ENCODE assay signal across 10 mouse cellular contexts in genomic region chr3:135631096-135631457, GRCm38 (mm10).
A peak's percentile ranks its signal among the peaks of the same experiment; 100 is the strongest.
DNase-seq lines count a peak whose midpoint lies in the region; TF ChIP-seq lines count a peak whose summit lies in the region.
"Had no signal": no experiment of that assay in that cellular context is flagged by ENCODE, and none has a peak within 500 bp of the region (broad histone marks: within the 10 kb centered on the region; RNA-seq: fewer than 3 reads in every experiment).

No protein-coding gene starts in this region.

- no peak overlapping the region for H3K9ac ChIP-seq in ES-E14 (ENCODE audit: insufficient read depth, low read depth, low read length, poor library complexity, severe bottlenecking)

- H3K36me3 ChIP-seq in ES-E14 (ENCODE audit: control insufficient read depth, insufficient read depth, low read length, poor library complexity, severe bottlenecking): peaks cover 3% of the 10 kb centered on the region; the same call in 1 of the 2 replicates

- in situ Hi-C loops in ES-E14 (cut with MboI; ENCODE audit: low sequenced_read_pairs in 2 of 2, unreplicated experiment in 2 of 2): no loop called here

- DNase-seq in left cerebral cortex, postnatal 25 days (ENCODE audit: low spot score in 2 of 2): peak; percentile 13 to 31
- DNase-seq in left cerebral cortex, postnatal 36 days (ENCODE audit: low spot score in 2 of 2): no peak
- peak; percentile 33 for DNase-seq in ES-E14 (ENCODE audit: low read depth, low spot score)
- peak; percentile 37 for DNase-seq in cerebellum, adult 11-12 months
- peak; percentile 7 for DNase-seq in forelimb bud, embryonic 11.5 days (ENCODE audit: low read depth, low spot score)
- peak; percentile 26 for DNase-seq in retina, embryonic 14.5 days (ENCODE audit: low spot score)
- DNase-seq in right cerebral cortex, postnatal 25 days: no peak
- DNase-seq in testis, postnatal 10 days (ENCODE audit: low spot score): no peak

- intact Hi-C loops in left cerebral cortex, postnatal 25 days (cut with DNase I): loop anchor here (5.0 kb wide), 2 partner anchors 81 to 101 kb away; no protein-coding TSS in a partner anchor
- intact Hi-C loops in left cerebral cortex, postnatal 36 days (cut with DNase I): loop anchor here (5.0 kb wide), 1 partner anchor 96 kb away; no protein-coding TSS in a partner anchor

- H3K27ac ChIP-seq in ES-E14 (ENCODE audit: insufficient read depth, low read depth, low read length, poor library complexity, severe bottlenecking): no peak overlapping the region
- H3K27ac ChIP-seq: macrophage had no signal

- no peaks in the 10 kb centered on the region for H3K9me3 ChIP-seq in ES-E14 (ENCODE audit: control insufficient read depth, insufficient read depth, low read depth, low read length)

- peaks cover 0 to 3% of the 10 kb centered on the region in 2 experiments; a peak in 1 of 4 replicates for H3K4me1 ChIP-seq in ES-E14 (ENCODE audit: control insufficient read depth in 2 of 2, insufficient read depth in 2 of 2, low read length in 2 of 2, poor library complexity in 1 of 2)

- no peak overlapping the region for H3K4me3 ChIP-seq in ES-E14 (ENCODE audit: insufficient read depth in 1 of 2, low read depth in 1 of 2, low read length in 2 of 2, poor library complexity in 1 of 2, severe bottlenecking in 1 of 2)
- H3K4me3 ChIP-seq: erythroblast, embryonic 14.5 days had no signal

TF ChIP-seq in ES-E14, 5 proteins besides CTCF, POLR2A, EP300 and RAD21:
- TF ChIP-seq CHD2 (IDR thresholded peaks at IDR 0.05; ENCODE audit: low read depth, low read length) (no peak), ZNF384 (IDR thresholded peaks at IDR 0.05; ENCODE audit: low read depth, low read length) (no peak), MAFK (IDR thresholded peaks at IDR 0.05; ENCODE audit: insufficient read depth, low read depth, low read length) (no peak), HCFC1 (IDR thresholded peaks at IDR 0.05; ENCODE audit: borderline replicate concordance, insufficient read depth, low read length) (no peak), ZC3H11A (IDR thresholded peaks at IDR 0.05; ENCODE audit: borderline replicate concordance, low read depth, low read length) (no peak)

Comparison
In these comparisons a context has a peak if more than half of its experiments do, and no peak if none do; other contexts are left out.
1. DNase-seq: peak in left cerebral cortex, postnatal 25 days (2 of 2), ES-E14 (single experiment), cerebellum, adult 11-12 months (single experiment), forelimb bud, embryonic 11.5 days (single experiment) and retina, embryonic 14.5 days (single experiment); none in left cerebral cortex, postnatal 36 days (0 of 2), right cerebral cortex, postnatal 25 days (single experiment) and testis, postnatal 10 days (single experiment).